Mouse (Mus musculus) neural tube, postnatal 0 days (tissue): ENCODE results near the gene Itprid1. TPM values are rescaled to one million over a fixed set of nuclear protein-coding genes. Genes with fewer than 3 reads are reported as not detected.

Source experiments
- polyA plus RNA-seq: library from polyadenylated mRNA; unstranded; fragments of >200 nt; fragmentation: Nextera tagmentation; extraction: Ambion mirVana; gene quantifications from 2 replicates; pipeline ENCODE4 v1.2.1, GENCODE M21; 2015

Gene Itprid1
- polyA plus RNA-seq = 0.05 and 0.17 TPM in 2 replicates

DNA sequence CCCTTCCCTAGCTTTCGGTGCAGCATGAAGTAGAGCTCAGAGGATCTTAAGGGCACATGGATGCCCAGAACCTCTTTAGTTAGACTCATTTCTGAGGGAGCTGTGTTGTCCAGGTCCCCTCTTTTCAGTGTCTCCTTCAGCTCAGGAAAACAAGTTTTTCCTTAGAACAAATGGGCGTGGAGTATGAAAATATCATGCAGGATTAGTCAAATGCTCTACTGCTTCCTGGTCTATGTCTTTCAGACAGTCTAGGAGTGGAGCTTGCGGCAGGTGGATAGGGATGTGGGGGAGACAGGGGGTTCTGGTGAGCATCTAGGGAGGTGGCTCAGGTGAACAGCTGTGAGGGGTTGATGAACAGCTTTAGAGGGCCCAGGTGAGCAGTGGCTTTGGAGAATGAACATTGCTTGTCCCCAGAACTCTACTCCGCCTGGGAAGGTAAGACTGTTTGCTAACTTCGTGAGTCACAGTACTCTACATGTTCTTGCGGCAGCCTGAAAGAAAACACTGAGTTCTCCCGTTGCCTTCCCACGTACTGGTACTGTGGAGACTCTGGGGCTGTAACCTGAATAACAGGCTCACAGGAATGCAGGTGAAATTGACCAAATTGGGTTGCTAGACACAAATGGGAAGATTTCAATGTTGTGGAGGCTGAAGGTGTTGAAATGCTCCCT, at the start of gene Itprid1:
TSS of gene Itprid1 (plus strand) at position 246 of the 671 bp plus-strand sequence.

DNA sequence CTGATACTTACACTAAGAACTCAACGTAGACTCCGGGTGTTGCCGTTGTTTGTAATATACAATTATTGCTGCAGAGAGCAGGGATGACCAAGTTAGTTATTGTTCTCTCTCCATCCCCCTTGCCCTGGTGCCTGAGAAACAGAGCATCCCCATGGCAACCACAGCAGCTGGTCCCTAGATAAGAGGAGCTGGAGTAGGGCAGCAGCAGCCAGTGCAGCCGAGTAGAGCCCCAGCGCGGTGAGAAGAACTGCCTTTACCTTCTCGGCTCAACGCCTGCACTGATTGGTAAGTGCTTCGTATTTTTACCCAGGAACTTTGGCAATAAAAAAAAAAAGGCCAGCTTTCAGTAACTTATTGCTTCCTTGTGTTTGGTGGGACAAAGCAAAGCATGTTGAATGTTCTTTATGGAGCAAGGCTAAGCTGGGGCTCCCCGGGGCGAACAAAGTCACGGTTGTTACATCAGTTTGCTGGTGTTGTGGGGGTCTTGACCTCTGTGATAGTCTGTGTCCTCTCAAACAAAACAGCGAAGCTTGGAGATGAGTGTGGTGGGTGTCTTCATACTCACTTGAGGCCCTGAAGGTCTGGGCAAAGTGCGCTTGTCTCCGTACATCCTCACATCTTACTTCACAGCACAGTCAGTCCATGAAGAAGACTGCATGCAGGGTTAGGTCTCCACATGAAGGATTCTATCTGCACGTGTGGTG, 180.7 kb downstream of the Itprid1 start, which contains the start of gene Ppp1r17:
TSS of gene Ppp1r17 (plus strand) at position 207 of the 704 bp plus-strand sequence.

Other genes starting within 250 kb of the Itprid1 start
- gene Neurod6, start 155.6 kb upstream of the Itprid1 start, polyA plus RNA-seq = 35.5 and 40.2 TPM in 2 replicates
- gene Ppp1r17, start 180.6 kb downstream of the Itprid1 start, polyA plus RNA-seq = 1.7 and 2.2 TPM in 2 replicates